Mouse (Mus musculus) layer of hippocampus, postnatal 14 days (tissue): ENCODE measurements around the gene Nrsn1. TPM values are rescaled to one million over a fixed set of nuclear protein-coding genes. Genes with fewer than 3 reads are reported as not detected.
"Not testable (repeated sequence)": the region's sequence is repeated elsewhere in the genome, so short reads cannot be mapped to it uniquely, and the experiment has no call there.

Source experiments
- DNase-seq, 2 experiments: peaks; one replicate each; pipeline ENCODE4 v3.0.0; 2021 to 2022; ENCODE audit warnings: low spot score in 2 of 2, mixed read lengths in 1 of 2
- long read RNA-seq, 2 experiments: library from polyadenylated mRNA; stranded (forward); transcript quantifications; one replicate each; pipeline ENCODE4 v2.0.0; 2021
- total RNA-seq, 2 experiments: library from RNA; stranded (reverse); gene quantifications; 2 replicates each; pipeline ENCODE4 v1.2.3; 2021

The Nrsn1 gene
- total RNA-seq = 100 to 1,000 TPM; 184 to 215 TPM
- long read RNA-seq, experiment 1, transcript Nrsn1-201 (4 exons, 2,222 nt) = major isoform, 381 of 418 reads
- long read RNA-seq, experiment 1, partial matches to known transcripts = 8 of 418 reads
- long read RNA-seq, experiment 1, other reads (novel, unspliced or antisense) = 29 of 418 reads
- long read RNA-seq, experiment 2, transcript Nrsn1-201 (4 exons, 2,222 nt) = major isoform, 432 of 469 reads
- long read RNA-seq, experiment 2, partial matches to known transcripts = 7 of 469 reads
- long read RNA-seq, experiment 2, other reads (novel, unspliced or antisense) = 30 of 469 reads

DNA sequence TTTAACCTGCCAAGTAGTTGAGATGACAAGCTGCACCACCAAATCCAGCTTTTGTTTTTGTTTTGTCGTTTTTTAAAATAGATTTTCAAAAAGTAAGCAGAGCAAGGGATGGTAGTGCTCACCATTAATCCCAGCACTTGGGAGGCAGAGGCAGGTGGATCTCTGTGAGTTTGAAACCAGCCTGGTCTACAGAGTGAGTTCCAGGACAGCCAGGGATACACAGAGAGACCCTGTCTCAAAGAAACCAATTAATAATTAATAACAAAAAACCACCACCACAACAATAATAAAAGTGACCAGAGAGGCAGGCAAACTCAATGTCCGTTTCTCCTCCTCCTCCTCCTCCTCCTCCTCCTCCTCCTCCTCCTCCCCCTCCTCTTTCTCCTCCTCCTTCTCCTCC lies at the start of gene Nrsn1:
TSS of gene Nrsn1 (minus strand) at position 101 of the 400 bp plus-strand sequence.
- not testable (repeated sequence) for DNase-seq

- no peak for DNase-seq
Measured at GRCm38 (mm10) chr13:25312059-25312458, 41.8 kb upstream of the Nrsn1 start.

DNA sequence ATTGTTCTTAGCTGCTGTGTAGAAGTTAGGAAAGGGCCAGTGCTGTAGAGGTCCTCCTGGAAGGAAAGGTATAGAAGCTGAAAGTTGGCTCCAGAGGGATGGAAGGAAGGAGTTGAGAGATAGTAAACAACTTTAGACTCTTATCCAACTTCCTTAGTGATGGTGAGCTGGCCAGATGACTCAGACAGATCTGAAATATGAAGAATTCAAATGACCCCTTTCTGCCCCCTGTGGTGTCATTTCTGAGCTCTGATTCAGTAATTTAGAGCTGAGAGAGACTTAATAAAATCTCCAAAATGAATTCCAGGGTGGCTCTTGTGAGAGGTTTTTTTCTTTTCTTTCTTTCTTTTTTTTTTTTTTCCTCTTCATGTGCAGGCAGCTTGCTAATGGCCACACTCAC lies 39.8 kb upstream of the Nrsn1 start:
- DNase-seq = no peak

DNA sequence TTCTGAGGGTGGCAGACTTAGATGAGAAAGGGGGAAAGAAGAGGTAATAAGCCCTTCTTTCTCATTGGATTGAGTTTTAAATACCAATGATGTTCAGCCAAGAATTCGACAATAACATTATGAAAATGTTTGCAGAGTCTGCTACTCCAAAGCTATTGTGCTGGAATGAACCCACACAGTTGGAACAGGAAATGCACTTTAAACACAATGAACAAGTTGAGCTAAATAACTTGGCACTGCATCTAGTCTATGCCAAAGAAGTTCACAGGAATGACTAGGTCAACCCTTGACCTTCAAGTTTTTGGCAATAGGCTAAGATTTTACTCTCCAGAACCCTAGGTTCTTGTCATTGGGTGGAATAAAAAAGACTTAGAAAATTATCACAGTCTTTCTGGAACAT lies 18.4 kb upstream of the Nrsn1 start:
- DNase-seq = peak in 1 of 2 experiments; percentile 20

DNA sequence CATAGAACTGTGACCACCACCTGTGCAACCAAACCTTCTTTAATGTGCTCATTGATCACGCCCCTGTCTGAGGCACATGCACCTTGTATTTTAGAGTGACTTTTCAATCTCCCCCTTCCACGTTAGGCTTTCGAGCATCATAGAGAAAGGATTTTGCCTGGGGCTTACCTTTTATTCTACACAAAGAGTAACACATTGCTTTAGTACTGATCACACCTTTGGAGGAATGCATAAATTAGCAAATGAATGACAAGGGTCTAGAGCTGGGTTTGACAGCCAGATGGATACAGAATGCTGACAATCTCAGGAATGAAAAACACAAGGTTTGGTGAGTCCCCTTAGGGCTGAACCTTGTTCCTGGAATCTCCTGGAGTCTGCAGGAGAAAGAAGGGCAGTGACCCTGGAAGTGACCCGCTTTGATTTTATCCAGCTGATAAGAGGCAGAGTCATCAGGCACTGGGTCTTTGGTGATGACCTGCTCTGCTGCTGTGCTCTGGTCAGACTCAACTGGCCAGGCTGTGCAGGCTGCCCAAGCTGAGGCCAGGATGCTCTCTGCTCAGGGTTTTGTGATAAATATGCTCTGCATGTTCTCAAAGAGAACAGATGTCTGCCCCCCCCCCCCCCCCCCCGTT lies 4.7 kb upstream of the Nrsn1 start:
- no peak for DNase-seq

- DNase-seq = no peak
Measured at GRCm38 (mm10) chr13:25272189-25272588, 1.9 kb upstream of the Nrsn1 start.

- DNase-seq = peak; percentile 52 to 69
Measured at GRCm38 (mm10) chr13:25269569-25270268, 583 bp downstream of the Nrsn1 start.

DNA sequence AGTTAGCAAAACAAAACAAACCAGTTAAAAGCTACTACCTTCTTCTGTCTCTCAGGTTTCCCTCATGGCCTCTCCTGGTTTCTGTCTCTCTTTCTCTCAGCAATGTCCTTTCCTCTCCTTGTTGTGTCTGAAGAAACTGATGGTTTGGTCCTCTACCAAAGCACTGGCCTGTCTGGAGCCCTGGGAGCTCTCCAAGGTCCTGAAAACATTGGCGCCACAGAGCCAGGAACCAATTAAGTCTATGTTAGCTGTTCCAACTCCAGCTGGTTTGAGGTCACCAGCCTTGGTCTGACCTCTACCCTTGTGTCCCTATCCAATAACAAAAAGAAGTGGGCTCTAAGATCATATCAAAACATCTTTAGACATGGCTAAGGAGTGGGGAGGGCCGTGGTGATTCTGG lies 1.3 kb downstream of the Nrsn1 start:
- DNase-seq = peak; percentile 37 to 42

- no peak for DNase-seq
Measured at GRCm38 (mm10) chr13:25262748-25263147, 7.6 kb downstream of the Nrsn1 start.

GRCm38 (mm10) chr13:25257608-25258007 lies 12.7 kb downstream of the Nrsn1 start:
- no peak for DNase-seq

GRCm38 (mm10) chr13:25254478-25255263 lies 15.6 kb downstream of the Nrsn1 start:
- DNase-seq = no peak

- DNase-seq = no peak
Measured at GRCm38 (mm10) chr13:25251893-25252292, 18.4 kb downstream of the Nrsn1 start.

DNA sequence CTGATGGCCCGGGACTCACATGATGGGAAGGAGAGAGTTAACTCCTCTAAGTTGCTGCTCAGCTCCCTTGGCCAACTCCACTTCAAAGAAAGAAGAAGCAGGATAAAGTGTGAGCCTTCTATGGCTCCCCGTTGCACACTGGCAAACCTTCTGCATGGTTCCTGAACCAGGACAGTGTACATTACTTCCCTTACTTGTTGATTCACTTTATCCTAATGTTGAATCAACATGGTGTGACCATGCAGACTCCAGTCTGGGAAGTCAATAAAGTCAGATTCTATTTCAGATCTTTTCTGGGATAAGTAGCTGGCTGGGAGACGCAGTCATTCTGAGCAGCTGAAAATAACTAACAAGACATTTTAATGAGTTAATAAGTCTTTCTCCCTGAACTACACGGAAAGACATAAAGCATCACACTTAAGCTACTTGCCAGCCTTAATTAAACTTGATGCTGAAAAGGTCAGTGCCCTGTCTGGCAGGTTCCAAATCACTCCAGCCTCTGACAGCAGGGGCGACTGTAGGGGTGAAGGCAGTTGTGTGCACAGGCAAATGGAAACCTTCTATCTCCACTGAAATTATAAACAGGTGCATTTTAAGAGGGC lies 50.0 kb downstream of the Nrsn1 start:
- no peak for DNase-seq

- DNase-seq = no peak
Measured at GRCm38 (mm10) chr13:25218394-25218793, 51.9 kb downstream of the Nrsn1 start.

DNA sequence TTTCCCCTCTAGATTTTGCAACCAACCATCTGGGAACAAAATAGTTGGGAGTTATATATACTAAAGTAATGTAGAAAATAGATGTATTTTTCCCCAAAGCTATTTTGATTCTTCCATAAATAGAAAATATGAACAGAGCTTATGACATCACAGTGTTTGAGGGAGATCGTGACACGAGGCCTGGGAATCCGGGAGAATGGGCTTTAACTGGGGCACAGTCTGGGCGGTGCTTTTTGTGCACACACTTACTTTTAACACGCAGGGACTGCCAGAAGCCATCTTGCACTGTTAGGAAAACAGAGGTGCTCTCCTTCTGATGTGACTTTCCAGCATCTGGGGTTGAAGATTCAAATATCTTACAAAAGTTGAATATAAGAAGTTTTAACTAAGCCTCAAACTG lies 63.4 kb downstream of the Nrsn1 start:
- DNase-seq = no peak

Other genes starting within 250 kb of the Nrsn1 start
- gene Dcdc2a, start 214.5 kb downstream of the Nrsn1 start, total RNA-seq = 10 to 100 TPM in 1 of 2 experiments, 1 to 10 TPM in 1; 9.5 to 10.4 TPM